Mouse (Mus musculus) heart, postnatal 0 days (tissue): ENCODE measurements around the gene Angel1.

Experiments
- CTCF ChIP-seq: IDR thresholded peaks from 2 replicates; pipeline ENCODE4 v1.5.1; 2016; ENCODE audit warnings: antibody characterized with exemption, control low read depth, low read depth
- EP300 ChIP-seq: IDR thresholded peaks from 2 replicates; pipeline ENCODE4 v1.6.1; 2016; ENCODE audit warnings: antibody characterized with exemption, low read depth

- peak; percentile 98 for TF ChIP-seq CTCF
- no peak for TF ChIP-seq EP300
Observed at GRCm38 (mm10) chr12:86771823-86772427, 45.7 kb upstream of the Angel1 start.
